Mouse (Mus musculus): ENCODE measurements around the gene Olfr432. TPM values are rescaled to one million over a fixed set of nuclear protein-coding genes. Genes with fewer than 3 reads are reported as not detected.

Olfr432 gene
- polyA plus RNA-seq, 2 experiments = not detected

DNA sequence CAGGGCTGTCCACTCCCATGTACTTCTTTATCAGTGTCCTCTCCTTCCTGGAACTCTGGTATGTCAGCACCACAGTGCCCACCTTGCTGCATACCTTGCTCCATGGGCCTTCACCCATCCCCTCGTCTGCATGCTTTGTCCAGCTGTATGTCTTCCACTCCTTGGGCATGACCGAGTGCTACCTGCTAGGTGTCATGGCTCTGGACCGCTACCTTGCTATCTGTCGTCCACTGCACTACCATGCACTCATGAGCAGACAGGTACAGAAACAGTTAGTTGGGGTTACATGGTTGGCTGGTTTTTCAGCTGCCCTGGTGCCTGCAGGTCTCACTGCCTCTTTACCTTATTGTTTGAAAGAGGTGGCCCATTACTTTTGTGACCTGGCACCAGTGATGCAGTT is 1.5 kb downstream of the Olfr432 start:
- Histone ChIP-seq H3K27me3 (ENCODE audit: control insufficient read depth, insufficient read depth, low read length) (no peaks in the 10 kb centered on the region), H3K4me2 (replicated peaks; ENCODE audit: low read depth, low read length, severe bottlenecking) (no peak overlapping the region), H3K9me3 (ENCODE audit: control insufficient read depth, low read length) (no peaks in the 10 kb centered on the region), H3K4me3 (replicated peaks; ENCODE audit: low read length) (no peak overlapping the region), H3K27ac (replicated peaks; ENCODE audit: low read depth, low read length) (no peak overlapping the region), H3K4me1 (ENCODE audit: control insufficient read depth, insufficient read depth, low read length) (no peaks in the 10 kb centered on the region), H3K36me3 (ENCODE audit: control insufficient read depth, insufficient read depth, low read length) (no peaks in the 10 kb centered on the region), H3K9ac (ENCODE audit: low read depth, low read length, severe bottlenecking) (no peak overlapping the region)
- 82% methylated on average over 4 of the region's 4 CpGs for WGBS
- ATAC-seq (ENCODE audit: low FRiP score, low read depth) (no peak), DNase-seq (ENCODE audit: low spot score) (no peak)
- TF ChIP-seq POLR2A (IDR thresholded peaks at IDR 0.05; ENCODE audit: borderline replicate concordance, extremely low read depth, insufficient read depth, insufficient read length) = no peak

GRCm38 (mm10) chr1:174051515-174051914 is 2.5 kb downstream of the Olfr432 start:
- H3K4me3 ChIP-seq (replicated peaks; ENCODE audit: low read length) = no peak overlapping the region

GRCm38 (mm10) chr1:174051931-174052536 is 3.0 kb downstream of the Olfr432 start:
- Histone ChIP-seq H3K36me3 (ENCODE audit: control insufficient read depth, insufficient read depth, low read length) (no peaks in the 10 kb centered on the region), H3K9ac (ENCODE audit: low read depth, low read length, severe bottlenecking) (no peak overlapping the region), H3K4me1 (ENCODE audit: control insufficient read depth, insufficient read depth, low read length) (no peaks in the 10 kb centered on the region), H3K27me3 (ENCODE audit: control insufficient read depth, insufficient read depth, low read length) (no peaks in the 10 kb centered on the region), H3K27ac (replicated peaks; ENCODE audit: low read depth, low read length) (no peak overlapping the region), H3K4me3 (replicated peaks; ENCODE audit: low read length) (no peak overlapping the region), H3K4me2 (replicated peaks; ENCODE audit: low read depth, low read length, severe bottlenecking) (no peak overlapping the region), H3K9me3 (ENCODE audit: control insufficient read depth, low read length) (no peaks in the 10 kb centered on the region)
- 78% methylated on average over 5 of the region's 5 CpGs for WGBS
- no peak for ATAC-seq (ENCODE audit: low FRiP score, low read depth)
- DNase-seq (ENCODE audit: low spot score) = no peak
- TF ChIP-seq POLR2A (IDR thresholded peaks at IDR 0.05; ENCODE audit: borderline replicate concordance, extremely low read depth, insufficient read depth, insufficient read length) = no peak

More at GRCm38 (mm10) chr1:174051515-174051914, 2.5 kb downstream of the Olfr432 start:
- no peaks in the 10 kb centered on the region for H3K27me3 ChIP-seq (ENCODE audit: control insufficient read depth, insufficient read depth, low read length)
- H3K4me1 ChIP-seq (ENCODE audit: control insufficient read depth, insufficient read depth, low read length) = no peaks in the 10 kb centered on the region
- H3K9me3 ChIP-seq (ENCODE audit: control insufficient read depth, low read length) = no peaks in the 10 kb centered on the region
- TF ChIP-seq POLR2A (IDR thresholded peaks at IDR 0.05; ENCODE audit: borderline replicate concordance, extremely low read depth, insufficient read depth, insufficient read length) = no peak
- ATAC-seq (ENCODE audit: low FRiP score, low read depth) = no peak
- 82% methylated on average over 4 of the region's 4 CpGs for WGBS
- H3K9ac ChIP-seq (ENCODE audit: low read depth, low read length, severe bottlenecking) = no peak overlapping the region
- no peak for DNase-seq (ENCODE audit: low spot score)
- no peaks in the 10 kb centered on the region for H3K36me3 ChIP-seq (ENCODE audit: control insufficient read depth, insufficient read depth, low read length)
- H3K27ac ChIP-seq (replicated peaks; ENCODE audit: low read depth, low read length) = no peak overlapping the region
- no peak overlapping the region for H3K4me2 ChIP-seq (replicated peaks; ENCODE audit: low read depth, low read length, severe bottlenecking)

- WGBS = 87% methylated on average over 3 of the region's 3 CpGs
- no peak overlapping the region for H3K27ac ChIP-seq (replicated peaks; ENCODE audit: low read depth, low read length)
Measured at GRCm38 (mm10) chr1:174052981-174053380, 4.0 kb downstream of the Olfr432 start.

DNA sequence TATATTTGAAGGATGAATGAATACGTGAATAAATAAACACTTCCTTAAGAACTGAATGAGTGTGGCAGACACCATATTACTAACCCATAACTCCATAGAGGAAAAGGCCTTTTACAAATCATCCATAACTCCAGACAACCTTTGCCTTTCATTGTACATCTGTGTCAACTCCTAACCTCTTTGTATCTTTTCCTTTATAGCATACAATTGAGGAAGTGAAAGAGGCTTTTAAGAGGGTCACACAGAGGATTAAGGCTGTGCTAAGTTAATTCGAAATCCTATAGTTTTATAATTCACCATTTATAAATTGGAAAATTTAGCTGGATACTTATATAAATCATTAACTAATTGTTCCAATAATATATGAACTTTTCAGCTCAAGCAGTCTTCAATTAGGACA is 6.2 kb downstream of the Olfr432 start:
- no peak for DNase-seq (ENCODE audit: low spot score)
- H3K4me1 ChIP-seq (ENCODE audit: control insufficient read depth, insufficient read depth, low read length) = no peaks in the 10 kb centered on the region
- H3K4me2 ChIP-seq (replicated peaks; ENCODE audit: low read depth, low read length, severe bottlenecking) = no peak overlapping the region
- H3K27me3 ChIP-seq (ENCODE audit: control insufficient read depth, insufficient read depth, low read length) = no peaks in the 10 kb centered on the region
- no peak for ATAC-seq (ENCODE audit: low FRiP score, low read depth)
- no peaks in the 10 kb centered on the region for H3K36me3 ChIP-seq (ENCODE audit: control insufficient read depth, insufficient read depth, low read length)
- no peaks in the 10 kb centered on the region for H3K9me3 ChIP-seq (ENCODE audit: control insufficient read depth, low read length)
- TF ChIP-seq POLR2A (IDR thresholded peaks at IDR 0.05; ENCODE audit: borderline replicate concordance, extremely low read depth, insufficient read depth, insufficient read length) = no peak
- H3K9ac ChIP-seq (ENCODE audit: low read depth, low read length, severe bottlenecking) = no peak overlapping the region
- WGBS = 74% methylated on average over 2 of the region's 2 CpGs
- H3K27ac ChIP-seq (replicated peaks; ENCODE audit: low read depth, low read length) = no peak overlapping the region
- H3K4me3 ChIP-seq (replicated peaks; ENCODE audit: low read length) = no peak overlapping the region

More at GRCm38 (mm10) chr1:174052981-174053380, 4.0 kb downstream of the Olfr432 start:
- H3K36me3 ChIP-seq (ENCODE audit: control insufficient read depth, insufficient read depth, low read length) = no peaks in the 10 kb centered on the region
- H3K4me1 ChIP-seq (ENCODE audit: control insufficient read depth, insufficient read depth, low read length) = no peaks in the 10 kb centered on the region
- DNase-seq (ENCODE audit: low spot score) (no peak), ATAC-seq (ENCODE audit: low FRiP score, low read depth) (no peak)
- no peaks in the 10 kb centered on the region for H3K27me3 ChIP-seq (ENCODE audit: control insufficient read depth, insufficient read depth, low read length)
- no peaks in the 10 kb centered on the region for H3K9me3 ChIP-seq (ENCODE audit: control insufficient read depth, low read length)
- H3K9ac ChIP-seq (ENCODE audit: low read depth, low read length, severe bottlenecking) = no peak overlapping the region
- H3K4me3 ChIP-seq (replicated peaks; ENCODE audit: low read length) = no peak overlapping the region
- H3K4me2 ChIP-seq (replicated peaks; ENCODE audit: low read depth, low read length, severe bottlenecking) = no peak overlapping the region
- no peak for TF ChIP-seq POLR2A (IDR thresholded peaks at IDR 0.05; ENCODE audit: borderline replicate concordance, extremely low read depth, insufficient read depth, insufficient read length)

Measured in limb, embryonic 14.5 days (tissue).